Mouse (Mus musculus) heart, adult 10 weeks (tissue): ENCODE results near the gene Ftsj1. TPM values are rescaled to one million over a fixed set of nuclear protein-coding genes. Genes with fewer than 3 reads are reported as not detected.

Source experiments
- polyA plus RNA-seq: library from polyadenylated mRNA; stranded (reverse); fragments of 350-450 nt; fragmentation: Illumina TruSeq; extraction: RNeasy Lipid Tissue Mini Kit (QIAGEN cat#74804); gene quantifications from one replicate; pipeline ENCODE4 v1.2.3, GENCODE M21; 2014; ENCODE audit warnings: low read depth, low replicate concordance

Ftsj1 gene
- 12.9 TPM for polyA plus RNA-seq

GRCm38 (mm10) chrX:8252334-8253285, at the start of gene Ftsj1:
TSS of gene Ftsj1 (minus strand) at chrX:8252406.

GRCm38 (mm10) chrX:8271083-8271820, 19.0 kb upstream of the Ftsj1 start, which contains the start of gene Slc38a5:
TSS of gene Slc38a5 (plus strand) at chrX:8271133.

GRCm38 (mm10) chrX:8206015-8206693, 46.1 kb downstream of the Ftsj1 start, which contains the start of gene Porcn:
TSS of gene Porcn (minus strand) at chrX:8206525.

GRCm38 (mm10) chrX:8193419-8193723, 58.8 kb downstream of the Ftsj1 start, which contains the start of gene Ebp:
TSS of gene Ebp (minus strand) at chrX:8193512.

Other genes with a start within 250 kb of the Ftsj1 start
- not detected for gene Glod5, start 233.9 kb downstream of the Ftsj1 start, polyA plus RNA-seq
- gene Suv39h1, start 177.6 kb downstream of the Ftsj1 start, polyA plus RNA-seq = 4.6 TPM
- 1.2 TPM for gene Was, start 161.9 kb downstream of the Ftsj1 start, polyA plus RNA-seq
- 40.6 TPM for gene Wdr13, start 119.5 kb downstream of the Ftsj1 start, polyA plus RNA-seq
- 112 TPM for gene Rbm3, start 106.5 kb downstream of the Ftsj1 start, polyA plus RNA-seq
- 3.8 TPM for gene Tbc1d25, start 76.2 kb downstream of the Ftsj1 start, polyA plus RNA-seq
- gene Ebp, start 58.9 kb downstream of the Ftsj1 start, polyA plus RNA-seq = 18.6 TPM
- 4.7 TPM for gene Porcn, start 45.9 kb downstream of the Ftsj1 start, polyA plus RNA-seq
- gene Slc38a5, start 18.7 kb upstream of the Ftsj1 start, polyA plus RNA-seq = not detected
- gene Ssxb10, start 75.0 kb upstream of the Ftsj1 start, polyA plus RNA-seq = not detected
- gene Ssxb9, start 114.6 kb upstream of the Ftsj1 start, polyA plus RNA-seq = not detected
- not detected for gene Ssxb1, start 160.9 kb upstream of the Ftsj1 start, polyA plus RNA-seq
- not detected for gene Ssxb2, start 209.3 kb upstream of the Ftsj1 start, polyA plus RNA-seq